Mouse (Mus musculus): ENCODE data around the gene Amt.
A peak's percentile ranks its signal among the peaks of the same experiment; 100 is the strongest.
"Not testable (repeated sequence)": the region's sequence is repeated elsewhere in the genome, so short reads cannot be mapped to it uniquely, and the experiment has no call there.

The Amt gene

DNA sequence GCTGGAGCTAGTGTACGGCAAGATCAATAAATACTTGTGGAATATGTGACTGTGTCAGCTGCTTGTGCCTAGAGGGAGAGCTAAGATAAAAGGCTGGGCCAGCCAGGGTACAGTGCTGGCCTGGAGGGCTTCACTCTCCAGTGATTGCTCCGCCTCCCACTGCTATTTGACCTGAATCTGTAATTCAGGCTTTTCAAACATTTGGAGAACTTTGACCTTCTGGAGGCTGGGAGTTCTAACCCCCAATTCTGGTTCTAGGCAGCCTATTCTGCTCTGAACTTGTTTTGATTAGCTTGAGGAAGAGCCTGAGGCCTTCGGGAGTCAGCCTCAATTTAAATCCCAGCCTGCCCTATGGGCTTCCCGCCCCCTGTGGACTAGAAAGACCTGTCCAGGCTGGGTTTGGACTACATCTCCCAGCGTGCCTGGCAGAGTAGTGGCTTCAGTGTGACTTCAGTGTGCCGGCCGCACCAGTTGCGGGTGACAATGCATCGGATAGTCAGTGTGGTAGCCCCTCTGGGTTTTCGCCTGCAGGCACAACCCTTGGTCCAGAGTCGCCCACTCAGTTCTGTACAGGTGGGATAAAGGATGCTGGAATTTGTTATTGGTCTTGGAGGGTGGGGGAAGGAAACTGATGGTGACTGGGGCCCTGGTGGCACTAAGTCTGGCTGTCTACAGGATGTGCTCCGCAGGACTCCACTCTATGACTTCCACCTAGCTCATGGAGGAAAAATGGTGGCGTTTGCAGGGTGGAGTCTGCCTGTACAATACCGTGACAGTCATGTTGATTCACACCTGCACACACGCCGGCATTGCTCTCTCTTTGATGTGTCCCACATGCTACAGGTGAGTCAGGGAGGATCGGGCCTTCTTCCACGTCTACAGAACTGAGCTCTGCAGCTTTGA, at the start of gene Amt:
Amt (plus strand) TSS at position 401 of the 903 bp plus-strand sequence.
- DNase-seq (ENCODE audit: low read depth, low spot score), result no peak

DNA sequence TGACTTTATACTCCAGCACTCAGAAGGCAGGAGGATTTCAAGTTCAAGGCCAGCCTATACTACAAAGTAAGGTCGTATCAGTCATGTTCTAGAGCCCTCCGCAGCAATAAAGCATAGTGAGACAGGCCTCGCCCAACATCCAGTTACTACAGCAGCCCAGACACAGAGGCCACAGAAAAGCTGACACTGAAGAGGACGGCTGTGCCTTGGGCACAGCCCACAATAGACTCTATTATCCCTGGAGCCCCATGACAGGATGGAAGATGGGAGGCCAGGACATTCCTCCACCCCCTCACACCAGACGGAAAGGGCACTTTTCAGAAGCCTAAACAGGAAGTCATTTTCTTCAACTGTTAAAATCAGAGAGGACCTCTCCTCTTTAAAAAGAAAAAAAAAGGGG, 47.7 kb upstream of the Amt start:
- no peak for DNase-seq (ENCODE audit: low read depth, low spot score)

DNA sequence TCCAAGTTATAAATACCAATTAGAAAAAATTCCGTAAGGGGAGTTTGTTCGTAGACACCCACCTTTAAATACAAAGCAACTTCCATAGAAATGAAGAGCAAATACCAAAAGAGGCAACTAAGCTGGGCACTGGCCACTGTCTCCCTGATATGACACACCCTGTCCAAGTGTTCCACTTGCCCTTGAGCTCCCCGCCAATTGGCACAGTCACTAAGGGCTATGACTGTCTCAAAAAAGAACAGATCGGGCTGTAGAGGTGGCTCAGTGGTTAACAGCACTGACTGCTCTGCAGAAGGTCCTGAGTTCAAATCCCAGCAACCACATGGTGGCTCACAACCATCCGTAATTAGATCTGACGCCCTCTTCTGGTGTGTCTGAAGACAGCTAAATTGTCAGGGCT, 44.8 kb upstream of the Amt start:
- no peak for DNase-seq (ENCODE audit: low read depth, low spot score)

DNA sequence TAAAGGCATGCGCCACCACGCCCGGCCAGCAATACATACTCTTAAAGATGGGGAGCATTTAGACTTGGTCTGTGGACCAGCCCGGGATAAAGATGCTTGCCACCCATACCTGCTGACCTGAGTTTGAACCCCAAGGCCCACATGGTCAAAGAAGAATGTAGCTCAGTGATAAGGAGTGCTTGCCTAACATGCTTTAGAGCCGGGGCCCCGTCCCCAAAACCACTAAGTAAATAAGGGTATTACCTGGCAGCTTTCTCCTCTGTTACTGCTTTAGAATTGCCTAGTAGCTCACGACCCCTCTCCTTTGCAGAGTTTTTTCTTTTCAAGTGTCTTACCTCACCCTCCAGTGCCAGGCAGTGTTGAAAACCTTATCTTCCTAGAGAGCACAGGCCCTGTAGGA, 43.9 kb upstream of the Amt start:
- DNase-seq (ENCODE audit: low read depth, low spot score), result no peak

DNA sequence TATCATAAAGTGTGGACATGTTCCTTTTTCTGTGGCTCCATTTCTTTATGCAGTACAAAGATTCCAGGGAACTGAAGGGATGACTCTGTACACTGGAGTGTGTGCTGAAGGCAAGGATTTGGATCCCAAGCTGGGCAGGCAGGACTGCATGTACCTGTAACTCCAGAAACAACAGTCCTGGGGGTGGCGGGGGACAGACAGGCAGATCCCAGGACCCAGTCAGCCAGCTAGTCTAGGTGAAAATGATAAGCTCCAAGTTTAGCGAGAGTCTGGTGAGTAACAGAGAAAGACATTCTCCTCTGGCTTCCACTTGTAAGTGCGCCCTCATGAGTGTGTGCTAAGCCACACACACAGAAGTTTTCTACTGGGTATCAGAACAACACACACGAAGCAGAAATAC, 36.1 kb upstream of the Amt start:
- DNase-seq (ENCODE audit: low read depth, low spot score), result no peak

DNA sequence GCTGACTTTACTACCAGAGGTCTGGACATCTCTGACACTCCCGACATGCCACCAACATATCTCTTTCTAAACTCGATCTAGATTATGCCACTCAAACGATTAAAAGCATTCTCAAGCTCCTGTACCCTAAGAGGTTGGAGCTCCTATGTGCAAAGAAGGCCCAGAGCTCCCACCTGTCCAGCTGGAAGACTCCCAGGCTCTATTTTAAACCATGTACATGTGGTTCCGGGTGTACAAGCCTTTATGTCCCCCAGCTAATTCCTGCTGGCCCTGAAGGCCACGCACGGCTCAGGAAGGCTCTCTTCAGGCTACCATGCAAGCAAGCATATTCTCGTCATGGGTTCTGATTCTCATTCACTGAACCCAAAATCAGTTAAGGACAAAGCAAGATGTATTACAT, 34.8 kb upstream of the Amt start:
- DNase-seq (ENCODE audit: low read depth, low spot score), result no peak

DNA sequence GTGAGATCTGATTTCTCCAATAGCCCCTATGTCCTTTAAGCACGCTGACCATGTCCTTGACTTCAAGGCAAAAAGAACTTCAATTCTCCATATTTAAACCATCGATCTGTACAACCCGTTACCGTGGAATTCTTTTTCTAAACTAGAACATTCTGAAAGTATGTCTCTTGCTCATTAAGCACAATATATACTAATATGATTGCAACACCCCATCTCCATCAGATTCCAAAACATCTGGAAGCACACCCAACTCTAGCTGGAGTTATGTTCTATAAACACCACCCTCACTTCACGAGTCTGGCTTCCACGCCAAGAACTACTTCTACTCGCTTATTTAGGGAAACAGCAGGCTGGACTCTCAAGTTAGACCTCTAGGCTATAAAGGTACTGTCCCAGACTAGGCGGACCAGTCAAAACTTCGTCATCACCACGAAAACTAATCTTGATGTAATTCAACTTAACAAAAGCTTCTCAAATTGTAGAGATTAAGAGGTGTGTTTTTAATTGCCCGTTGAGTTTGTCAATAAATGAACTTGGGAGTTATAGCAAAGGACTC, 34.1 kb upstream of the Amt start:
- no peak for DNase-seq (ENCODE audit: low read depth, low spot score)

DNA sequence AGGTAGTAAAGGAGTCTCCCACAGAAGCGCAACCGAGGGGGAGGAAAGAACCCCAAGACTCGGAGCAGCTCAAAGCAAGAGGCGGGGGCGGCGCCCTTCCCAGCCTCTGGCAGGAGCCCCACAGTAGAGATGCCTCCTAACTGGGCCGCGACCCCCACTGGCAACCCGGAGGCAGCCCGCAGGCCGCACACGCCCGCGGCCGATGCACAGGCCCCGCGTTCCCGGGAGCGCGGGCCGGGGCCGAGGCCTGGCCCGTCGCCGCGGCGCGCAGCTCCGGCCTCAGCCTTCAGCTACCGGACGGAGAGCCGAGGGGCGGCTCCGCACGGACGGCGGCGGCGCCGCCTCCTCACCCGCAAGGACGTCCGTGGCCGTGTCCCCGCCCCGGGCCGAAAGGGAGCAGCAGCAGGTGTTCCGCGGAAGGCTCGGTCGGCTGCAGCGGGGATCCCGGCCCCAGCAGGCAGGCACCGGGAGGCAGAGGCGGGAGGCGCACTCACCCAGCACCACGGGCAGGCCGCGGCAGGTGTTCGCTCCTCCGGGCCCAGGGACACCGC, 33.4 kb upstream of the Amt start:
- no peak for DNase-seq (ENCODE audit: low read depth, low spot score)

DNA sequence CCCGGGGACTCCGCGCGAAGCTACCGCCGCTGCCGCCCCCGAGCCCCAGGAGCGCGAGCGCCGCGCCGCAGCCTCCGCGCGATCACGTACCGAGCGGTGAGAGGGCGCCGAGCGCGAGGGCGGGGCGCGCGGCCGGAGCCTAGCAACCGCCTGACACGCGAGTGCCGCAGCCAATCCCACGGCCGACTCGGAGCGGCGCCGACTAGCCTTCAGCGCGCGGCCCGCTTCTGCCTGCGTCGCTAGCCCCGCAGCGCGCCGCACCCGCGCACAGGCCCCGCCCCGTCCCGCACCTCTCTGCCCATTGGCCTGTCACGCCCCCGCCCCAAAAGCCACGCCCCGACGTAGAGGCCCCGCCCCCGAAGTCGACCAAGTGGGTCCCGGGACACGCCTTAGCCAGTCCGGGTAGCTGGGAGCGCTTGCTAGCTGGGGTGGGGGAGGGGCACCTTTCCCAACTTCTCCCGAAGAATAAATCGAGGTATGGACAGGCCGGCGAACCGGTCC, 32.9 kb upstream of the Amt start, which contains the start of gene Dag1:
Dag1 (minus strand) TSS at position 269 of the 501 bp plus-strand sequence.
- DNase-seq (ENCODE audit: low read depth, low spot score), result peak; percentile 90

DNA sequence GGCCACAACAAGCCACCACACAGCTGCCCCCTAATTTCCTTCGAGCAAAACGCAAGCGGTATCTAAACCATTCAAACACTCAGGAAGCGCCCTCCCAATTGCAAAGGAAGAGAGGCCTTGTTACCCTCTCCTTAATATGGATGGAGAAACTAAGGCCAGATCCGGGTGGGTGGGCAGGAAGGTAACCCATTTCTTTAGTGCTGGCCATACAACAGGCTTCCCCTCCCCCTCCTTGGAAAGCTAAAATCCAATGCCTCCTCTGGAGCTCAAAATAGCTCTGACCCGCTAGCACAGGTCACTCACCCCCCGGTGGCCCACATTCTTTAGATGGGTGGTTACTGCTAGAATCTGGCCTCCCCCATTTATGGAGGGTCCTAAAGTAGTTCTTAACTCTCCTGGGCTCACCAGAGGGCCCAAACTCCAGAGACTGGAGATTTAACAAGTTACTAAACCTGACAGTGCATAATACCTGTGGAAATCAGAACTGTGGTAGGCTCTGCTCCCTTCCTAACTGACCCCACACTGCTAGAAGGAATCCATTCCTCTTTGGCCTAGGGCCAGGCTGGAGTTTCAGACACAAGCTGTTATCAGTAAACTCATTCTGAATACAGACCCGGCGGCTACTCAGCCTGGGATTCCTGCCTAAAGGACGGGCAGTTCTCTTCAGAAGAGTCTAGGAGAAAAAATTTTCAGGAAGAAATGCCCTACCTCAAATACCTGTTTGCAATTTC, 32.3 kb upstream of the Amt start:
- no peak for DNase-seq (ENCODE audit: low read depth, low spot score)

DNA sequence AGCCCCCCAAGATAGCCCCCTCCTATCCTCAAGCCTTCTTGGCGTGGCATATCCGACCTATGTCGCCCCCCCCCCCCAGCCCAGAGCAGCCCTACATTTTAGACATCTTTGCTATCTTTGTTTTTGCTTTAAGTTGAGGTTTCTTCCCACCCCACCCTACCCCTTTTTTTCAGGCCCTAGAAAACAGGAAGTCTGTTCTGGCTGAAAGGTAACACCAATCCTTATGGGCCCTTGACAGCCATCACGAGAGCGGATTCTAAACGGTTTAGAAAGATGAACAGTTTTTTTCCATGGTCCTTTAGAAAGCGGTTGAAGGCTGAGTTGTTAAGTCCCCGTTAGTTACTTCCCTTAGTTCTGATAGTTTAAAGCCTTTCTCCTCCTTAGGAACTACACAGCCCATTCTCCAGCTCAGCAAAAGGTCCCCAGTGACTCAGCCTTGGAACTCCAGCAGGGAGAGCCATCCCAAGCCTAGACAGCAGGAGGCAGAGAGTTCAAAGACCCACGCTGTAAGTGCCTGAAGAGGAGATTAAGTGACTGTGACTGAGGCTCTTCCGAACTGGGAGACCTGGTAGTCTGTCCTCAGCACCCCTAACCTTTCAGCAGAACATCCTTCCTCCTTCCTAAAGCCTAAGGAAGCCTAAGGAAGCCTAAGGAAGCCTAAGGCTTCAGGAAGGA, 30.3 kb upstream of the Amt start:
- no peak for DNase-seq (ENCODE audit: low read depth, low spot score)

DNA sequence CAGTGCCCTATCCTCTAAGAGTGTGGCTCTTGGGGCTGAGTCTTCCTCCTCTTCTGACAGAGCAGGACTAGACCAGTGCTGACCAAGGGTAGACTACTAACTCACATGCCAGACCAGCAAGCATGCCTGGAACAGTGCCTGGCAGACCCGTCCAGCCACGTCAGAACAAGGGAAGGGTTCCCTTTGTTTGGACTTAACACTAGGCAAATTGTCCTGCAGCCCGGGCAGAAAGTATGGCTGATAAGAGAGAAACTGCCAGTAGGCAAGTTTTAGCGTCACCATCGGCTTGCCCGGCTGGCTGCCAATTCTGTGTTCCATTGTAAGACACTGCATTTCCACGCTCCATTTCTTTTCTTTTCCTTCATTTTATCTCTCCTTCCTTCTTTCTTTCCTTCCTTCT, 29.0 kb upstream of the Amt start:
- DNase-seq (ENCODE audit: low read depth, low spot score), result no peak

DNA sequence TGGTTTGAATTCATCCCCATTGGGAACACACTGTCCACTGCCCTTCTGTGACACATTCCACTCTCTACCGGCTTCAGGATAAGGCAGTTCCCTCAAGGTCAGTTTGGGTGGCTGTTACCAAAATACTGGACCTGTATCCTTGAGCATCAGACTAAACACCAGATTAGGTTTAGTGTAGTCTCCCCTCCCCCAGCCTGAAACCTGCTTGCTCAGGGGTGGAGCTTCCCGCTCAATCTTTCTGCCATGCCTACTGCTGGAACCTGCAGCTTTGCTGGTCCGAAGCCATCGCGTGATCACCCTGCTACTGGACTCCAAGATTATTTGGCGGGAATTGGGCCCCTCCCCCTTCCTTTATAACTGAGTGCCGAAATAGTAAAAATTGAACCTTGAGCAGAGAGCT, 28.0 kb upstream of the Amt start:
- DNase-seq (ENCODE audit: low read depth, low spot score), result not testable (repeated sequence)

DNA sequence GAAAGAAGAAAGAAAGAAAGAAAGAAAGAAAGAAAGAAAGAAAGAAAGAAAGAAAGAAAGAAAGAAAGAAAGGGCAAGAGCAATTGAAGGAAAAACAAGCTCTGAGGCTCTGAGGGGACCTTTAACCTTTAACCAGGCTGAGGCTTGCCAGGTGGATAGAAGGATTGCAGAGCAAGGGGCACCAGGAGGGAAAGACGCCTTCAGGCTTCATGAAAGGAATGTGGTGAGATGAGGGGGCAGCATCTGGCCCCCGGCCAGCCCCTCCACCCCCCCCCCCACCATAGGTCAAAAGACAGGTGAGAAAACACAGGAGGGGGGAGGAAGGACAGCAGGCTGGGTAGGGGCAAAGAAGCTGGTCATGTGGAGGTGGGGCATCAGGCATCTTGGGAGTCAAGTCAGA, 24.7 kb upstream of the Amt start:
- DNase-seq (ENCODE audit: low read depth, low spot score), result no peak

DNA sequence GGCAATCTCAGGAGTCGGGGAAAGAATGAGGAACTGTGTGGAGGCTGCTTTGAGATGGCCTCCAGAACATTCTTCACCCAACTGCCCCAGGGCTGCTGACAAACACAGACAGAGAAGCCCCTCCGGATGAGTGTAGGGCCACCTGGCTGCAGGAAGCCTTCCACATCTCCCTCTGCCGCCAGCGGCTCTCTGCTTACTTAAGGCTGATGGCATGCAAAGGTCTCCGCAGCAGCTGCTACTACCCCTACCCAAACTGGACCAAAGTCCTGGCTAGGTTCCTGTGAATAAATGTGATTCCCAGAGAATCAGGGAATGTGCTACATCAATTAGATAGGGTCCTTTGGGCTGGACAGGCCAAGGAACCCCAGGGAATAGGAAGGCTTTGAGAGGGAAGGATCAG, 24.0 kb upstream of the Amt start:
- no peak for DNase-seq (ENCODE audit: low read depth, low spot score)

DNA sequence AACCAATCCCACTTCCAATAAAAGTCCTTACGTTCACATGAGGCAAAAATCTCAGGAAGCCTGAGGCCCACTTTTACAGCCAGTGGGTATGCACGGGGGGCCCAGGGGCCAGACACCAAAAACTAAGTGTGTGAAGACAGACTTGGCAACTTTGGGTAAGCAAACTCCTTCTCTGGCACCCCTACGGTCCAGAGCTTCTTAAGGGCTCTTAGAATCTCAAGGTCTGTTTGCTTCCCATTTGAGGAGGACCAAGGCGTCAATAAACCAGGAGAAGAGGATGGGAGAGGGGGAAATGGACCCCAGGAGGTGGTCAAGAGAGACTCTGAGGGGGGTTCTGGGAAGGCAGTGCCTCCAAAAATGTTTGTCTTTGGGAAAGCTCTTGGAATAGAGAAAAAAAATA, 23.2 kb upstream of the Amt start:
- DNase-seq (ENCODE audit: low read depth, low spot score), result no peak

DNA sequence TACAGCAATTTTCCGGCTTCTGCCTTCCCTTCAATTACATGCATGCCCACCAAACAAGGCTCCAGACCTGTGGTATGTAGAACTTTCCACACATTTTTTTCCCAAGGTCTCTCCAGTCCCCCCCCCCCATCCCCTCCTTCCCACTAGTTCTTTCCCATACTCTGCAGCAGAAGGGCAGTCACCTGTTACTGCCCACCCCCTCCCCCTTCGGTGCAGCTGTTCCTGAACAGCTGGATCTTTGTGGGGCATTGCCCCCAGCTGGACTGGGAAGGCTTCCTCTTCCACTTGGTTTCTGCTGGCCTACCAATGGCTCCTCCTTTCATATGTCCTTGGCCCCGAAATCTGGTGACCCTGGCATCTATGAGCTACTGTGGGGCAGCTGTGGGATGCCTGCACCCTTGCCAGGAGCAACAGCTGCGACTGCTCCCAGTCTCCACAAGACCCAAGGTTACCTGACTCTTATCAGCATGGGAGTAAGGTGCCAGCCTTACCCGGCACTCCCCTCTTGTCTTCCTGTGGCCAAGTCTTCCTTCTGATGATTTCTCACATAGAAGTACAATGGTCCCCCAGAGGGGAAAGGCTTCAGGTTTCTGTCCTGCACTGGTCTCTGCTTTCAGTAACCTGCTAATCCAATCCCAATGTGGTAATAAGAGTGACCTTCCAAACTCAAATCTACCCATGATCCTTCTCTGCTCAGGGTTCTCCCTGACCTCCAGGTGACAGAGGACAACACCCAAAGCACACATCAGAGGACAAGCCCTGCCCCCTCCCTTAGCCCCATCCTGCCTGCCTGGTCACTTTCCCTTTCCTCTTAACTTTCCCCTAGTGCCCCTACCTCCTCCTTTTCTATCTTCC, 21.9 kb upstream of the Amt start:
- no peak for DNase-seq (ENCODE audit: low read depth, low spot score)

DNA sequence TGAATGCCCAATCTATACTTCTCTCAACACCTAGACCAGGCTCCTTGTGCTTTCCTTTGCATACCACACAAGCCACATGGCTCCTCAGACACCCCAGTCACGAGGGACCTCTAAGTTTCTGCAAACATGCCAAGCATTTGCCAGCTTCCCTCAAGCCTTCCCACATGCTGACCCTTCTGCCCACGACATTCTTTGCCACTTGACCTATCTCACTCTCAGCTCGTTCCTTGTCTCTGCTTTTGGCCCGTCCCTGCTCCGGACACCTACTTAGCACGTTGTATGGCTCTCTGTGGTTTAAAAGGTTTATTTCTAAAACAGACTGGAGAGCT, 21.4 kb upstream of the Amt start:
- DNase-seq (ENCODE audit: low read depth, low spot score), result no peak

DNA sequence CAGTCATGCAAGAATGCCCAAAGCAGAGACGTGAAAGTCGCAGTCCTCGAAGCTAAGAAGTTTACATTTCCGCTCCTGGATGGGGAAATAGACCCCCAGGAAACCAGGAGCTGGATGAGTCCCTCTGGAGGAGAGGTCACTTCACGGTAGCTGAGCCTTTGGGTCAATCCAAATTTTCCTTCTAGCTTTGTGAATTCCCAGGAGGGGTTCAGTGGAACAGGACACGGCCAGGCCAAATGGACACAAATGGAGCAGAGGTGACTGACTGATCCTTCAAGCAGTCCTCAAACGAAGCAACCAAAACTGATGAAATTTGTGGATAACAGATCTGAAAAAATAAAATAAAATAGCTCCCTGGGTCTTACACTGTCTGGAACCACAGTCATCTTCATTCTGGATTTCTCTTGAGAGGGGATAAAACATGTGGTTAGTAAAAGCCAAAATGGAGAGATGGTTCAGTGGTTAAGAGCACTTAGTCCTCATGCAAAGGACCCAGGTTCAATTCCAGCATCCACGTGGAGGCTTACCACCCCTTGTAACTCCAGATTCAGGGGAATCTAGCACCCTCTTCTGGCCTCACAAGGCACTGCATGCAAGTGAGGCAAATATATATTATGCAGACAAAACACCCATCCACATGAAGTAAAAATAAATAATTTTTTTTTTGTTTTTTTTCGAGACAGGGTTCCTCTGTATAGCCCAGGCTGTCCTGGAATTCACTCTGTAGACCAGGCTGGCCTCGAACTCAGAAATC, 17.8 kb upstream of the Amt start:
- DNase-seq (ENCODE audit: low read depth, low spot score), result peak; percentile 50
